Mouse (Mus musculus) lung, embryonic 16.5 days (tissue): ENCODE data around the gene Kif28. TPM values are rescaled to one million over a fixed set of nuclear protein-coding genes. Genes with fewer than 3 reads are reported as not detected.
A peak's percentile ranks its signal among the peaks of the same experiment; 100 is the strongest.

Source experiments
- ATAC-seq: fragments of 200-750 bp; cut with Nextera tagmentation; 2 replicates; pipeline ENCODE4 v1.8.0; 2017; ENCODE audit warnings: low read depth, mild to moderate bottlenecking, moderate library complexity
- H3K27ac ChIP-seq: fragments of 300-500 bp; sonication (generic); 2 replicates; pipeline ENCODE4 v1.5.1; 2014; ENCODE audit warnings: mild to moderate bottlenecking, control low read depth, low read length
- H3K27me3 ChIP-seq: fragments of 300-500 bp; sonication (generic); 2 replicates; pipeline ENCODE4 v1.6.1; 2014; ENCODE audit warnings: low read depth, low read length, mixed read lengths; ENCODE audit not compliant: control insufficient read depth, insufficient read depth
- H3K36me3 ChIP-seq: fragments of 300-500 bp; sonication (generic); 2 replicates; pipeline ENCODE4 v1.6.1; 2014; ENCODE audit warnings: low read length; ENCODE audit not compliant: control insufficient read depth, insufficient read depth
- H3K4me1 ChIP-seq: fragments of 300-500 bp; sonication (generic); replicated peaks from 2 replicates; pipeline ENCODE4 v1.6.1; 2014; ENCODE audit warnings: low read length, mixed read lengths; ENCODE audit not compliant: control insufficient read depth, insufficient read depth
- H3K4me2 ChIP-seq: fragments of 300-500 bp; sonication (generic); 2 replicates; pipeline ENCODE4 v1.6.1; 2014; ENCODE audit warnings: low read depth, low read length, control low read depth
- H3K4me3 ChIP-seq: fragments of 300-500 bp; sonication (generic); 2 replicates; pipeline ENCODE4 v1.5.1; 2014; ENCODE audit warnings: mild to moderate bottlenecking, low read length, control low read depth
- H3K9ac ChIP-seq: fragments of 300-500 bp; sonication (generic); 2 replicates; pipeline ENCODE4 v1.6.1; 2014; ENCODE audit warnings: low read length, control low read depth
- H3K9me3 ChIP-seq: fragments of 300-500 bp; sonication (generic); 2 replicates; pipeline ENCODE4 v1.6.1; 2016; ENCODE audit warnings: low read length; ENCODE audit not compliant: control insufficient read depth
- WGBS: fragments of 180-500 bp; shearing (Covaris S2); extraction: QIAGEN DNeasy Blood & Tissue Kit; methylation state at CpG from one replicate; pipeline ENCODE4 v1.1.7; 2014; 5-methylcytosine and 5-hydroxymethylcytosine counted together
- polyA plus RNA-seq: library from polyadenylated mRNA; unstranded; fragments of >200 nt; fragmentation: Nextera tagmentation; extraction: Ambion mirVana; gene quantifications from 2 replicates; pipeline ENCODE4 v1.2.1, GENCODE M21; 2015

Kif28 gene
- polyA plus RNA-seq, 1 experiment from 2014 or later: not detected

GRCm38 (mm10) chr1:179712658-179713057 lies 32.4 kb downstream of the Kif28 start:
- H3K4me2 ChIP-seq: no peak overlapping the region
- no peak for ATAC-seq
- H3K36me3 ChIP-seq: no peaks in the 10 kb centered on the region
- H3K27me3 ChIP-seq: no peaks in the 10 kb centered on the region
- no peak overlapping the region for H3K9ac ChIP-seq
- H3K4me3 ChIP-seq: no peak overlapping the region
- H3K4me1 ChIP-seq: no peaks in the 10 kb centered on the region; the same call in 1 of the 2 replicates
- no peak overlapping the region for H3K27ac ChIP-seq
- H3K9me3 ChIP-seq: no peaks in the 10 kb centered on the region
- WGBS: 80% methylated on average over 7 of the region's 7 CpGs

- ATAC-seq: no peak
- no peak overlapping the region for H3K4me2 ChIP-seq
- H3K27ac ChIP-seq: no peak overlapping the region
- no peaks in the 10 kb centered on the region for H3K27me3 ChIP-seq
- 78% methylated on average over 5 of the region's 5 CpGs for WGBS
- H3K4me3 ChIP-seq: no peak overlapping the region
- no peaks in the 10 kb centered on the region for H3K9me3 ChIP-seq
- no peaks in the 10 kb centered on the region for H3K36me3 ChIP-seq
- no peak overlapping the region for H3K9ac ChIP-seq
- H3K4me1 ChIP-seq: no peaks in the 10 kb centered on the region; the same call in 1 of the 2 replicates
Measured at GRCm38 (mm10) chr1:179710739-179711138, 34.3 kb downstream of the Kif28 start.

GRCm38 (mm10) chr1:179709390-179709789 lies 35.7 kb downstream of the Kif28 start:
- Histone ChIP-seq H3K4me1 (no peaks in the 10 kb centered on the region; the same call in 1 of the 2 replicates), H3K4me3 (no peak overlapping the region), H3K4me2 (no peak overlapping the region), H3K9ac (no peak overlapping the region), H3K9me3 (no peaks in the 10 kb centered on the region), H3K27ac (no peak overlapping the region), H3K36me3 (no peaks in the 10 kb centered on the region), H3K27me3 (no peaks in the 10 kb centered on the region)
- ATAC-seq: peak; percentile 85; the same call in 1 of the 2 replicates
- WGBS: 56% methylated on average over 6 of the region's 6 CpGs

GRCm38 (mm10) chr1:179705154-179705553 lies 39.9 kb downstream of the Kif28 start:
- Histone ChIP-seq H3K4me1 (no peaks in the 10 kb centered on the region; the same call in 1 of the 2 replicates), H3K4me3 (no peak overlapping the region), H3K9me3 (no peaks in the 10 kb centered on the region), H3K9ac (no peak overlapping the region), H3K27ac (no peak overlapping the region), H3K4me2 (no peak overlapping the region), H3K27me3 (no peaks in the 10 kb centered on the region), H3K36me3 (no peaks in the 10 kb centered on the region)
- ATAC-seq: no peak
- 88% methylated on average over 6 of the region's 6 CpGs for WGBS

GRCm38 (mm10) chr1:179704150-179704549 lies 40.9 kb downstream of the Kif28 start:
- H3K27me3 ChIP-seq: no peaks in the 10 kb centered on the region
- H3K9ac ChIP-seq: no peak overlapping the region
- H3K4me3 ChIP-seq: no peak overlapping the region
- WGBS: 36% methylated on average over 3 of the region's 3 CpGs
- no peak overlapping the region for H3K27ac ChIP-seq
- no peaks in the 10 kb centered on the region for H3K4me1 ChIP-seq
- no peak for ATAC-seq
- H3K36me3 ChIP-seq: no peaks in the 10 kb centered on the region
- no peak overlapping the region for H3K4me2 ChIP-seq
- no peaks in the 10 kb centered on the region for H3K9me3 ChIP-seq

GRCm38 (mm10) chr1:179689479-179689878 lies 55.6 kb downstream of the Kif28 start:
- no peak overlapping the region for H3K9ac ChIP-seq
- peaks cover 9% of the 10 kb centered on the region for H3K36me3 ChIP-seq
- H3K27ac ChIP-seq: no peak overlapping the region
- no peaks in the 10 kb centered on the region for H3K4me1 ChIP-seq
- H3K27me3 ChIP-seq: no peaks in the 10 kb centered on the region
- ATAC-seq: no peak
- H3K4me2 ChIP-seq: no peak overlapping the region
- H3K9me3 ChIP-seq: no peaks in the 10 kb centered on the region
- H3K4me3 ChIP-seq: no peak overlapping the region
- 72% methylated on average over 6 of the region's 6 CpGs for WGBS

DNA sequence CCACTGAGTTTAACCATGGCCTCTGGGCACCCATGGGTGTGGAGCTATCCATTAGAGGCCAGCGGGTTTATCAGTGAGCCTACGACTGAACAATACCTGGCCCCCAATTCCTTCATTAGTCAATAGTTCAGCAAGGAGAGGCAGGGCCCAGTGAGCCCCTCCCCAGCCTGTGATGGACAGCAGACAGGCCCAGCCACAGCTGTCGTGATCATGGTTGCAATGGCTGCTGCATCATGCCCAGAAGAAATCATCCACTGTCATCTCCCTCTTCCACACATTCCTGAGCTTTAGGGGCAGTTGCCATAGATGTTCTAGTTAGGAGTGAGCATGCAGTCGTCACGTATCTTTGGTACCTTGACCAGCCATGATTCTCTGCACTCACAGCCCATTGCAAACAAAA lies 56.2 kb downstream of the Kif28 start:
- H3K27me3 ChIP-seq: no peaks in the 10 kb centered on the region
- H3K4me2 ChIP-seq: no peak overlapping the region
- H3K9ac ChIP-seq: no peak overlapping the region
- no peaks in the 10 kb centered on the region for H3K9me3 ChIP-seq
- no peaks in the 10 kb centered on the region for H3K4me1 ChIP-seq
- H3K36me3 ChIP-seq: peaks cover 9% of the 10 kb centered on the region
- H3K27ac ChIP-seq: no peak overlapping the region
- no peak overlapping the region for H3K4me3 ChIP-seq
- ATAC-seq: no peak
- WGBS: 74% methylated on average over 5 of the region's 5 CpGs

GRCm38 (mm10) chr1:179688415-179688814 lies 56.7 kb downstream of the Kif28 start:
- 78% methylated on average over 6 of the region's 6 CpGs for WGBS
- Histone ChIP-seq H3K4me1 (no peaks in the 10 kb centered on the region), H3K4me2 (no peak overlapping the region), H3K36me3 (peaks cover 9% of the 10 kb centered on the region), H3K9me3 (no peaks in the 10 kb centered on the region), H3K27me3 (no peaks in the 10 kb centered on the region), H3K4me3 (no peak overlapping the region), H3K27ac (no peak overlapping the region), H3K9ac (no peak overlapping the region)
- no peak for ATAC-seq

- Histone ChIP-seq H3K4me3 (no peak overlapping the region), H3K27ac (no peak overlapping the region), H3K36me3 (peaks cover 11% of the 10 kb centered on the region), H3K27me3 (no peaks in the 10 kb centered on the region), H3K4me2 (no peak overlapping the region), H3K4me1 (no peaks in the 10 kb centered on the region), H3K9me3 (no peaks in the 10 kb centered on the region), H3K9ac (no peak overlapping the region)
- WGBS: 92% methylated on average over 2 of the region's 3 CpGs
- no peak for ATAC-seq
Measured at GRCm38 (mm10) chr1:179687966-179688365, 57.1 kb downstream of the Kif28 start.

DNA sequence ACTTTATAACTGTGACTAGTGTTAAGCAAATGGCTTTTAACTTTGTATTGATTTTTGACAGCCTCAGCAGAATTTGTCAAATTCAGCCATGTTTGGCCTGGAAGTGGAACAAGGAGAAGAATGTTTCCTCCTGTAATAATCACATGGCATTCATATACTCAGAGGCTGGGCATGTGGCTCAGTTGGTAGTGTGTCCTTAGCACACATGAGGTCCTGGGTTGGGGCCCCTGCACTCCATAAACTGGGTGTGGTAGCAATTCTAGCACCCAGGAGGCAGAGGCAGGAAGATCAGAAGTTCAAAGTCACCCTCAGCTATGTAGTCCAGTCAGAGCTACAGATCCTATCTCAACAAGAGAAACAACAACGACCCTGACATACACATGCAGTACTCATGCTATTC lies 57.8 kb downstream of the Kif28 start:
- Histone ChIP-seq H3K27ac (no peak overlapping the region), H3K27me3 (no peaks in the 10 kb centered on the region), H3K4me2 (no peak overlapping the region), H3K9me3 (no peaks in the 10 kb centered on the region), H3K4me1 (no peaks in the 10 kb centered on the region), H3K9ac (no peak overlapping the region), H3K4me3 (no peak overlapping the region), H3K36me3 (peaks cover 13% of the 10 kb centered on the region)
- ATAC-seq: no peak
- WGBS: 76% methylated on average over 1 of the region's 1 CpGs
